Mouse (Mus musculus): ENCODE results near the gene Tef.

Gene Tef

DNA sequence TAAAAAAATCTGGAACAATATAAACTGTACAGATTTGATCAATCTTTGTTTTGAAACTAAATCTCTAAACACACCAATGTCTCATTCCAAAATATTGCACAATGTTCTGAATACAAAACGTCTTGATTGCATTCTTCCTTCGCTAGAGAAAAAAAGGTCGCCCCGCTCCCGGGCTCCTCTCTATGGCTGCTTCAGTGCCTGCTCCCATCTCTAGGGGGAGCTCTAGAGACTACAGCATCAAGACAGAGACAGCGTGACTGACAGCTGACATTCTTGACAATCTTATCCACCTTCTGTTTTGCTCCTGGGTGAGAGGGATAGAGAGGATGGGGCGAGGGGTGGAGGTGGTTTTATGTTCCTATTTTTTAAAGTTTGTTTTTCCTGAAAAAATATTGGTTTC is 46.1 kb downstream of the Tef start:
- peak; percentile 61 for DNase-seq (ENCODE audit: low read depth, low spot score)

GRCm38 (mm10) chr15:81849104-81849503 is 46.9 kb downstream of the Tef start:
- no peak for DNase-seq (ENCODE audit: low read depth, low spot score)

DNA sequence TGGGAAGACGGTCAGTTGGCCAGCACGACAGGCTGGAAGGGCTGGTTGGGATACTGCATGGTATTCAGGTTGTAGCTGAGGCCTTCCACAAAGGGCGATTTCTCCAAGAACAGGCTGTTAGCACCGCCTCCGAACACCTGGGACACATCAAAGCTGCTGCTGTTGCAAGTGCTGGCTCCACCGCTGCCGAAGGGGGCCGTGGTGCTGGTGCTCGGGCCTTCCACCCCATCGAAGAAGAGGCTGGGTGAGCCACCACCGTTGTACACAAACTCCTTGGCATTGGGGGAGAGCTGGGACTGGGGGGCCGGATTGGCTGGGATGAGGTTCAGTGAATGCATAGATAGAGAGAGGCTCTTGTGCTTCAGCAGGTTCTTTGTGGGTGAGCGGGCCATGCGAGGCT is 48.5 kb downstream of the Tef start:
- DNase-seq (ENCODE audit: low read depth, low spot score) = no peak

DNA sequence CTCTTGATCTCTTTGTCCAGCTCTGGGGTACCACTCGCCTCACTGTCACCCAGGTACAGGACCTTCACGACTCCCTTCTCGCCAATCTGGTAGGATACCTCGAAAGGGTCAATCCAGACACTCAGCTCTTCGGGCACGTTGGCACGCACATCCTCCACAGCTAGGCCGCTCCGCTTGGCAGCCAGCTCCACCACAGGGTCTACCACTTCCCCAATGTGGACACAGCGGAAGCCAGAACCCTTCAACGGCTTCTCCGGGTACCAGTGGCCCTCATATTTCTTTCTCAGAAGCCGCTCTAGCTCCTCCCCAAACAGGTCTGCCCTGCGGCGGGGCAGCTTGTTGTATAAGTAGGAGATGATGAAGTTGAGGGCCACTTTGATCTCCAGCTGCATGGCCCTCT is 49.2 kb downstream of the Tef start:
- no peak for DNase-seq (ENCODE audit: low read depth, low spot score)

DNA sequence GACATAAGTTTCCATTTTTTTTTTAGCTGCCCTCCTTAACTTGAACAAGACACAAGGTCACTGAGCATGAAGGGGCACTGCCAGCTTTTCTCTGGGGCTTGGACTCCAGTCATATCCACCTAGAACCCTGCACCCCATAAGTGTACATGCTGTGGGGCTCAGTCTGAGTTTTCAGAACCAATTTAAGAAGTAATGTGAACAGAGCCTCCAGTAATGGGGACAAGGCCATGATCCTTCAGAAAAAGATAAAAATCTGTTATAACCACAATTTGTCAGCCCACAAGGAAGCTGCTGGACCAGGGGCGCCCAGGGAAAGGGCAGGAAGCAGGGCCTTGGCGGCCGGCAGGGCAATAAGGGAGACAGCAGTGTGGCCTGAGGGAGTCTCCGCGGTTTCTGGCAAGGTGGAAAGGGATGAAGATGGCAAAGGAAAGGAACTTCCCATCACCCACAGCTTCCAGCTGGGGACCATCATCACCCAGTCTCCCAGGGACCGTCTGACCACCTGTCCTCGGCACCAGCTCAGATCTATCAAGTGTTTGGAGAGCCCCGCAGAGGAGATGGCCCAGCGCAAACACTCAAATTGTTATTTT is 50.3 kb downstream of the Tef start:
- DNase-seq (ENCODE audit: low read depth, low spot score) = no peak

DNA sequence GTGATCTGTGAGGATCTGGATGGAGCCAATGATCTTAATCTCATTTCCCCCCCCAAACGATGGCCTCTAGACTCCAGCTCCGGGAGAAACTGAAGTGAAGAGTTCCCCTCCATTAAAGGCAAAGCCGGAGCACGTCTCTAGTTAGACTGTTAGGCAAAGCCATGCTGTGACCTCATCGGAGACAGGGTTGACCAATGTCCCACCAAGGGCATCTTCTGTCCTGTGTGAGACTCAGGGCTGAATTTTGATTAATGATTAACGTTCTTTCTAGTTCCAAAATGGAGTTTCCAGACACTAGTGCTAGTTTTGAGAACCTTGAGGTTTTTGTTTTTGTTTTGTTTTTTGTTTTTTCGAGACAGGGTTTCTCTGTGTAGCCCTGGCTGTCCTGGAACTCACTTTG is 50.9 kb downstream of the Tef start:
- no peak for DNase-seq (ENCODE audit: low read depth, low spot score)

DNA sequence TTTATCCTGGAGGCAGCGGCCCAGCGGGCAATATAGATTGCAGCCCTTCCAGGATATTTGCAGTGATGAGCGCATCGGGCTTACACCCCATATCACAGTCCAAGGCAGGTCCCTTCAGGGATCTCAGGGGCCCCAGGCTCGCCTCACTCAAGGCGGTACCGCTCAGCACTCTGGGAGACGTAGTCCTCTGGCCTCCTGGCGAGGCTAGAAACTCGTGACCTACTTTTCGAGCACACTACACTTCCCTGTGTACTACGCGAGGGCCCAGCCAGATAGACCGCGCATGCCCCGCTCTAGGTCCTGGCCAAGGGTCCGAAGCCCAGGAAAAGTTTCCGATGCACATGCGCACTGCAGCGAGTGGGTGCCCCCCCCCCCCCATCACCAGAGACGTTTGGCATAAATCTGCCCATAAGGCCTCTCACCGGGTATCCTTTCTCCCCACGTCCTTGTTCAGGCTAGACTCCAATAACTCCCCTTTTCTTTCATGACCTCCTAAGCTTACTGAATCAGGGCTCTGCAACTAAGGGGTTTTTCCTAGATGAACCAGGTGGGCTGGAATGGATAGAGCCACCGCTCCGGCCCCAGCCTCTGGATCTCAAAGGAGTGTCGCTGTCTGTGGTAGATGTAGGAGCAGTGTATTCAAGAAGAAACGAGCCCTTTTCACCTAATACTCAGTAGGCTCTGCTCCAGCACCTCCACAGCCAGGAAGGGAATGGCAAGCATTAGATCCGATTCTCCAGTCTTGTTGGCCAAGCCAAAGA is 54.0 kb downstream of the Tef start:
- DNase-seq (ENCODE audit: low read depth, low spot score) = peak; percentile 93

- DNase-seq (ENCODE audit: low read depth, low spot score) = peak; percentile 65
These were observed 54.9 kb downstream of the Tef start for GRCm38 (mm10) chr15:81856938-81857723.

GRCm38 (mm10) chr15:81857724-81858116 is 55.5 kb downstream of the Tef start:
- DNase-seq (ENCODE audit: low read depth, low spot score) = no peak

GRCm38 (mm10) chr15:81858138-81858516 is 55.9 kb downstream of the Tef start:
- DNase-seq (ENCODE audit: low read depth, low spot score) = peak; percentile 96

GRCm38 (mm10) chr15:81858517-81859329 is 56.5 kb downstream of the Tef start, which contains the start of gene Tob2:
Gene Tob2 (minus strand): TSS chr15:81858796.
- peak; percentile 84 for DNase-seq (ENCODE audit: low read depth, low spot score)

DNA sequence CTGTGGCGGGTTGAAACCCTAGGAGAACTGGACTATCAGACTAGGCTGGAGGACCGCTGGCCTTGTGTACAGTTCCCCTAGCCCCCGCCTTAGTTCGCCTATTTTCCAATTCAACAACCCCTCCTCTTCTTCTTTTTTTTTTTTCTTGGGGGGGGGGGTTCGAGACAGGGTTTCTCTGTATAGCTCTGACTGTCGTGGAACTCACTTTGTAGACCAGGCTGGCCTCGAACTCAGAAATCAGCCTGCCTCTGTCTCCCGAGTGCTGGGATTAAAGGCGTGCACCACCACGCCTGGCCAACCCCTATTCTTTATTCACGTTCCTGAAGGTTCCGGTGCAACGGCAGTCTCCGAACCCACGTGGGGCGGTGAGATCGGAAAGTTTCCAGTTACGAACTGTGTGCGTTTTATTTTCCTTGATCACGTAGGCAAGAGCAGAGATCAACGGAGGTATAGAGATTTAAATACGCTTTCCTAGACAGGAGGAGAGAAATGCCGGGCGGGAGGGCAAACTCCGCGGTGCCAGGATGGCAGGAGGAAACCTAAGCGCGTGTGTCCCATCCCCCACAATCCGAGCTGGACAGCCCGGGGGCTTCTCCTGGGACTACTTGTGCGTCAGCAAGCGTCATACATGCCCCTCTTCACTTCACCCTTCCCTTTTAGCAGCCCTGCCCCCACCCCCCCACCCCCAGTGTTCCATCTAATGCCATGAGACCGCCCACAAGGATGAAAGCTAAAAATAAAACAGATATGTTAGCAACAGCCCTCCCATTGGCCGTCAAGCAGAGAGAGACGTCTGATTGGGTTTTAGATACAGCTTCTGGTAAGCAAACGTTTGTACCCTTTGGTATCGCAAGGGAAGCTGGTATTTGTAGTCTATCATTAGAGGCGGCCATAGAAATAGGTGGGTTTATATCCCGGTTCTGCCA is 57.4 kb downstream of the Tef start:
- DNase-seq (ENCODE audit: low read depth, low spot score) = peak; percentile 96

DNA sequence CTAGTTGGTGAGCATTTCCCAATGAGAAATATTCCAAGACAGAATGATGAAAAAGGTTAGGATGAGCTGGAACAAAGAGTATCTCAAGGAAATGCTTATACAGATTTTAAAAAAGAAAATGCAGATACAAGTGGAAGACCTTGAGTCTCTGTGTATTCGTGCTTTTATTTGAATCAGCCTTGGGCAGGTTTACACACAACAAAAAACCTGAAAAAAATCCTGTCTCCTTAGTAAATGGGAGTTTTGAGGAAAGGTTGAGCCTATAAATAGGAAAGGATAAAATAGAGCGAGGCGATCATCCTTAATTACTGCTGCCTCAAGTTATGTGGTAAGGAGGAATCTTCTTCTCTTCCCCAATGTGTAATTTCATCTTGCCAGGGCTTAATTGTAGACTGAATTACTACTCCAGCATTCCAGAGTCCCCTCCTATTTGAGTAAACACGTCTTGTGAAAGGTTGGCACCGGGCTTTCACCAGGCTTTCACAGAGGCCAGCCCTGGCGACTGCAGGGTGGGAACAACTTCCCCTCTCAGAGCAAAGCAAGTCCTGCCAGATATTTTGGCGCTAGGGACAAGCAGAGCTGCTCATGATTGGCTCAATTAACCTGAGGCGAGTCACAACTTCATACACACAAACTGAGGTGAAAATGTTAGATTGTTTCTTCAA is 58.4 kb downstream of the Tef start:
- DNase-seq (ENCODE audit: low read depth, low spot score) = peak; percentile 35

DNA sequence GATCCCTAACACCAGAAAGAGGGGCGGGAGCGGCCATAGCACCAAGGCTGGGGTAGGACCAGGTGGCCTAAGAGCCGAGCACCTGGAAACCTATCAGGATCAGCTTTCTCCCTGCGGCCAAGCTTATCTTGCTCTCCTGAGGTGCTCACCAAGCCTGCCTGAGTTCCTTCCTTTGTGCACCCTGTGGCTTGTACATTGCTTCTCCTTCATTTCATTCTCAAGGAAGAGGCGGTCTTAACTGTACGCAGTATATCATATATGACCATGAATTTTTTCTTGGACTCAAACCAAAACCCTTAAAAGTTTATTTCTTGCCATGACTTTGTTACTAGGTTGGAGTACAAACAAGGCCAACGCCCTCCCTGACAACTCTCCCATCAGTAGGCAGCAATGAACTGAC is 62.0 kb downstream of the Tef start:
- no peak for DNase-seq (ENCODE audit: low read depth, low spot score)

- no peak for DNase-seq (ENCODE audit: low read depth, low spot score)
These were observed 67.8 kb downstream of the Tef start for GRCm38 (mm10) chr15:81869985-81870384.

DNA sequence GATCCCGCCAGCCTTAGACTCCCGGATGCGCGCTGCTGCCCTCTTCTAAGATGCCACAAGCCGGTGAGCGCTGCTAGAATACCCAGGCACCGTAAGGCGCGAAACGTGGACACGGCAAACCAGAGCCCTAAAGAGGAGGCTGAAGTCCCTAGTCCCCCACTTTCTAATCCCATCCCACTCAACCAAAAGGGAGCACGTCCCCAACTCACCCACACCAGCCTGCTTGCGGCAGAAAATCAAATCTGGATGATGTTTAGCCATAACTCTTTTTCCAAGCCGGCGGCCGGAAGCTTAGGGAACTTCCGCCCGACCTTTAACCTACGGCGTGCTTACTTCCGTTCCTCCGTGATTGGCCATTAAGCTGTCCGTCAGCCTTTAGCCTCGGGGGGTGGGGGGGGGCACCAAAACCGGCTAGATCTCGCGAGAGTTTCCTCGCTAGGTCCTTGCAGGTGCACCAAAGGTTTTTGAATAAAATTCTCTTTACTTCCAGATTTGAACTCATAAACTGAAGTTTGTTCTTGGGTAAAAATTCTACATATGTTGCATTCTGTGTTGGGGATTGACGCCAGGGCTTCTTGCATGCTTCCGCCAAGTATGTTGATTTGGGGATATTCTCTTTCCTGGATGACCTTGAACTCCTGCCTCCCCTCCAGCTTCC is 69.5 kb downstream of the Tef start, which contains the start of gene Phf5a:
Gene Phf5a (minus strand): TSS at position 308 of the 658 bp plus-strand sequence.
- DNase-seq (ENCODE audit: low read depth, low spot score) = peak; percentile 98

DNA sequence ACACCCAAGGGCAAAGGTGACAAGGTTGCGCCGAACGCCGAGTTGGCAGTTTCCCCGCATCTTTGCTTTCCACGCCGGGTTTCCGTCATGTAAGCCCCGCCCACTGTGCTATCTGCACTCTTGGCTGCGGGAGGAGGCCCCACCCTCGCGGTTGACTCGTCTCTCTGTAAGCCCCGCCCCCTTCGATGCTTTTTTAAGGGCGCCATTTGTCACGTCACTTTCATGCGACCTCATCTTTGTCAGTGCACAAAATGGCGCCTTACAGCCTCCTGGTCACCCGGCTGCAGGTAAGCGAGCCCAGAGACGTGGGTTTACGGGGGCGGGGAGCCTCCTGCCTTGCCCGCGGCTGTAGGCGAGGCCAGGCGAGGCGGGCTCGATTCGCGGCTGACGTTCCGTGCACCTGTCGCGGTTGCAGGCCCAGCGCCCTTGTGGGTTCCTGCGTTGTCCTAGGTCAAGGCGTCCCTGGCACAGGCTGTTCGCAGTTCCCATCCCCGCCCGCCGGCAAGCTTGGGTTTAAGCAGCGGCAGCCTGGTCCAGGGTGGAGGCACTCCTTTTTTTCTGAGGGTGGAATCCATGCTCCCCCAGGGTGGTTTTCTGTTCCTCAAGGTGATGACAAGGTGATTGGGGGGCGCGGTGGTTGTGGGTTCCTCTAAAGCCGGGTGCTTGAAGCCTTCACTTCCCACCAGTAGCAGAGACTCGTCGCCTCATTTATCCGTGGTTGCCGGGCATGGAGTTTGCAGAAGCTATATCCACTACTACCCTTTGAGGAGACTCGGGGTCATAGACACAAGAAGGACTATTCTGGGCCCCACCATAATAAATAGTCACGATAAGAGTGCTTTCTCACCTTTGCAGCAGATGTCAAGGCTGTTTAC is 70.3 kb downstream of the Tef start, which contains the start of gene Aco2:
Gene Aco2 (plus strand): TSS at position 48 of the 875 bp plus-strand sequence.
- DNase-seq (ENCODE audit: low read depth, low spot score) = peak; percentile 99

Data from A20 (cell line).